Mouse (Mus musculus): Measurements from ENCODE around the gene Exosc7. TPM values are rescaled to one million over a fixed set of nuclear protein-coding genes. Genes with fewer than 3 reads are reported as not detected.

The Exosc7 gene
- total RNA-seq, 2 experiments from 2014 or later: 37.9 to 49.7 TPM

GRCm38 (mm10) chr9:123183226-123183625 lies 70.2 kb downstream of the Exosc7 start:
- DNase-seq (ENCODE audit: low spot score in 2 of 2): no peak

DNA sequence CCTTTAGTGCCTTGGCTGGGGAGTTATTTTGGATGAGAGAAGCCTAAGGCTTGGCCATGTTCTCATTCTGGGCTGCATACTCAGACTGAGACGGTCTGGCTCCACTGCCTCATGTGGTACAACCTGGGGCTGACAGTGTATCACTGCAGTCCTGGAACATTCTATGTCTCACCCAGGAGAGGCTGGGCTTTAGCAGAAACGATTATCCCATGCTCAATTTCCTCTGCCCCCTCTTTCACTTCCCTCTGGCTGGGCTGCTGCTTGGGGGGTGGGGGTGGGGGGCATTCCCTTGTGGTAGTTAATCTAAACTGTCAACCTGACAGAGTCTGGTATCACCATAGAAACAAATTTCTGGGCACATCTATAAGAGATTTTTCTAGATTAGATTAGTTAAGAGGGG lies 72.5 kb downstream of the Exosc7 start:
- no peak for DNase-seq (ENCODE audit: low spot score in 2 of 2)

Other genes with a start within 250 kb of the Exosc7 start
- 100 to 1,000 TPM; 166 to 178 TPM for gene Zfp445, start 247.2 kb upstream of the Exosc7 start, total RNA-seq (2021)
- 1 to 10 TPM; 5.0 TPM for gene Zkscan7, start 227.5 kb upstream of the Exosc7 start, total RNA-seq (2021)
- 1 to 10 TPM; 7.2 to 7.8 TPM for gene Zfp105, start 190.1 kb upstream of the Exosc7 start, total RNA-seq (2021)
- 10 to 100 TPM; 18.7 to 22.6 TPM for gene 1110059G10Rik, start 162.2 kb upstream of the Exosc7 start, total RNA-seq (2021)
- gene Kif15, start 162.2 kb upstream of the Exosc7 start, total RNA-seq (2021): 1 to 10 TPM; 5.0 to 7.9 TPM
- 10 to 100 TPM; 35.0 to 38.8 TPM for gene Tmem42, start 91.9 kb upstream of the Exosc7 start, total RNA-seq (2021)
- 1 to 10 TPM in 1 of 2 experiments, under 1 TPM in 1; 0.74 to 1.4 TPM for gene Tgm4, start 78.5 kb upstream of the Exosc7 start, total RNA-seq (2021)
- gene Zdhhc3, start within 50 bp of the Exosc7 start, total RNA-seq (2021): 10 to 100 TPM; 72.4 to 72.7 TPM
- 1 to 10 TPM; 7.2 to 7.4 TPM for gene Clec3b, start 37.7 kb downstream of the Exosc7 start, total RNA-seq (2021)
- under 1 TPM in 1 of 2 experiments, not detected in 1; 0.09 TPM for gene Cdcp1, start 102.8 kb downstream of the Exosc7 start, total RNA-seq (2021)
- 10 to 100 TPM; 70.7 to 72.0 TPM for gene Tmem158, start 147.5 kb downstream of the Exosc7 start, total RNA-seq (2021)